Mouse (Mus musculus) frontal cortex, postnatal 10 days (tissue): ENCODE results near the gene Spocd1.

ENCODE experiments used
- DNase-seq, 2 experiments: peaks; one replicate each; pipeline ENCODE4 v3.0.0; 2022; ENCODE audit warnings: low spot score in 2 of 2, mixed read lengths in 1 of 2

Gene Spocd1

GRCm38 (mm10) chr4:129918464-129918863 lies 10.6 kb upstream of the Spocd1 start:
- no peak for DNase-seq

GRCm38 (mm10) chr4:129918901-129919300 lies 10.1 kb upstream of the Spocd1 start:
- DNase-seq, result no peak

- no peak for DNase-seq
Observed at GRCm38 (mm10) chr4:129920542-129921313, 8.3 kb upstream of the Spocd1 start.

- no peak for DNase-seq
Observed at GRCm38 (mm10) chr4:129921314-129921587, 7.8 kb upstream of the Spocd1 start.

- no peak for DNase-seq
Observed at GRCm38 (mm10) chr4:129924143-129924542, 4.9 kb upstream of the Spocd1 start.

DNA sequence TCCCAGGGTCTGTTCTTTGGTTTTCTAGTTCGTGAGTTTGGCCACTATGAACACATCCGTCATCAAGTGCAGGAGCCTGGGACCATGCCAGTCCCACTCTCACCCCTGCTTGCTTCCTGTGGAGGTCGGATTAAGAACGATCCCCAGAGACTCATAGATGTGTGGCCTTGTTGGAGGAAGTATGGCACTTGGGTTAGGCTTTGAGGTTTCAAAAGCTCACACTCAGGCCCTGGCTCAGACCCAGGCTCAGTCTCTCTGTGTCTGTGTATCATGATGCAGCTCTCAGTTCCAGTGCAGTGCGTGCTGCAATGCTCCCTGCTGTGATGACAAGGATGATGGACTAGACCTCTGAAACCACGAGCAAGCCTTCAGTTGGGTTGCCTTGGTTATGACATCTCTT lies 4.4 kb upstream of the Spocd1 start:
- DNase-seq, result no peak

GRCm38 (mm10) chr4:129926544-129926943 lies 2.5 kb upstream of the Spocd1 start:
- DNase-seq, result no peak

- no peak for DNase-seq
Observed at GRCm38 (mm10) chr4:129927091-129927490, 2.0 kb upstream of the Spocd1 start.

GRCm38 (mm10) chr4:129928124-129928751 lies 811 bp upstream of the Spocd1 start:
- DNase-seq, result peak; percentile 29 to 68

GRCm38 (mm10) chr4:129933696-129934095 lies 4.6 kb downstream of the Spocd1 start:
- no peak for DNase-seq

DNA sequence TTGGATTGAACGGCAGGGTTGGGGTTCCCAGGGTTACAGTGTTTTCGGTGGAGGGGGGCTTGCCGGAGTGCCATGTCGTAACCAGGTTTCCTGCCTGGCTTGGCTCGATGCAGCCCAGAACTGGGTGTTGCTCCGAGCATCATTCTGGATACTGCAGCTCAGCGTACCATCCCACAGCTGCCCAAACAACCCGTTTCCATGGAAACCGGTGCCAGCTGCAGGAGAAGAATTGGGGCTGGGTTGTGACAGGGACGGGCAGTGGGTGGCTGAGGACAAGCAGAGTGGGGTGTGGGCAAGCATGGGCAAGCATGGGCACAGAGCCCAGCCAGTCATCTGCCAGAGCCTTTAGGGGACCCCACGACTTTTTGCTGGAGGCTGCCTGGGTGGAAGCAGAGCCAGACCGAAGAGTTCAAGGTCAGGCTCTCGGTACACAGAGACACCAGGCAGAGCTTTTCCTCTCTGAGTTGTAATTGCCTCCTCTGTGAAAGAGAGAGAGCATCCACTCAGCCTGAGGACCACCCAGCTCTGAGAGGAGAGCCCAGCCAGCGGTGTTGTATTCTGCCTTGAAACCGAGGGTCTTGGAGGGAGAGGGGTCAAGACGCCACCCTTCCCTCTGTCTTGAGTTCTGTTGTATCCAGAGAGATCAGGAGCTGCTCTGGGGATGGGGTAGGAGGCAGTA lies 5.3 kb downstream of the Spocd1 start:
- DNase-seq, result peak; percentile 55 to 73

DNA sequence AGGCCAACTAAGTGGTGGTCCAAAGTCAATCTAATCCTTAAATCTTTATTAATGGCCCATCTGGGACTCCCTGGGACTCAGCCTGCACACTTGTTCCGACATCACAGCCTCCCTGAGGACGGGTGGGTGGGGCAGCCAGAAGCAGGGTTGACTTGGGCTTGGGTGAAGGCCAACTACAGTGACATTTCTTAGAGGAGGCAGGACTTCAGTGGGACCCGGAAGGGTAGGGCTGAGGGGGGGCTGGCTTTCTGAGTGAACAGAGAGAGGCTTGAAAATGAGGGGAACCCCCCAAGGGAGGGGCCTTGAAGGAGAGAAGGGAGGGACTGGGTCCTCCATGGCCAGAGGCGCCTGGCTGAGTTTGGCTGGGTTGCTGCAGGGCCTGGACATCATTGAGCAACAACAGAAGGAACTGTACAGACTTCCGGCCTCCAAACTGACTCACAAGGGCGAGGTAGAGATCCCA lies 22.3 kb downstream of the Spocd1 start:
- no peak for DNase-seq

- DNase-seq, result no peak
Observed at GRCm38 (mm10) chr4:129952241-129952810, 23.3 kb downstream of the Spocd1 start.

DNA sequence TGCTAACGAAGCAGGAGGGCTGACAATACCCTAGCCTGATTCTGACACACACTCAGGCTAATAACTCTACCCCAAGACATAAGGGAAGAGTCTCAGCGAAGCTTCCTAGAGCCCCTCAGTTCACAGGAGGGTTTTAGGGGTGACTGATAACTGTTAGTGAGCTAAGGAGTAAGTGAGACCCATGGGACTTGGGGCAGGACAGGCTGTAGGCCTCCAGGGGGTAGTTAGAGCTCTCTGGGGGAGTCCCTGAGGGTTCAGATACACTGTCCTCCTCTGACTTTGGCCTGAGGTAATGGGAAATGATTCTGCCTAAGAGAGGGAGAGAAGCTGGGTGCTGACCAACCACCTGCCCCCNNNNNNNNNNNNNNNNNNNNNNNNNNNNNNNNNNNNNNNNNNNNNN lies 25.5 kb downstream of the Spocd1 start:
- DNase-seq, result no peak

- DNase-seq, result peak; percentile 82 to 85
Observed at GRCm38 (mm10) chr4:129960180-129960944, 31.3 kb downstream of the Spocd1 start.

- DNase-seq, result no peak
Observed at GRCm38 (mm10) chr4:129965294-129965693, 36.2 kb downstream of the Spocd1 start.

DNA sequence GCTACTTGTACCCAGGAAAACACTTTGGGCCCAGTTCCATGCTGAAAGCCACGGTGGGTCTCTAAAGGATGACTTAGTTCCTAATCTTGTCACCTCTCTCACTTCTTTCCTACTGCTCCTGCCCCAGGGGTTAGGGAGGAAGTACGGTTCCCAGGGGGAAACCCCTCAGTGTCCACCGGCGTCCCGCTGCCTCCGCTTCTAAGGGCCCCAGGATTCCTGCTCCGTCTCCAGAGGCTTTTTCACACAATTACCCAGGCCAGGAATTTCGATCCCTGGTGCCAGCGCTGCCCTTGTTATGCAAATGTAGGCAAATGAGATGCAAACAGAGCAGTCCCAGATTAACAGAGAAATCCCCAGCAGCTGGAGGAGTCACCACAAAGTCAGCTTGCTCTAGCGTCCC lies 37.2 kb downstream of the Spocd1 start:
- no peak for DNase-seq

- peak; percentile 73 to 75 for DNase-seq
Observed at GRCm38 (mm10) chr4:129967024-129968014, 38.3 kb downstream of the Spocd1 start.

- no peak for DNase-seq
Observed at GRCm38 (mm10) chr4:129970168-129970567, 41.1 kb downstream of the Spocd1 start.

GRCm38 (mm10) chr4:129970861-129971260 lies 41.8 kb downstream of the Spocd1 start:
- no peak for DNase-seq

DNA sequence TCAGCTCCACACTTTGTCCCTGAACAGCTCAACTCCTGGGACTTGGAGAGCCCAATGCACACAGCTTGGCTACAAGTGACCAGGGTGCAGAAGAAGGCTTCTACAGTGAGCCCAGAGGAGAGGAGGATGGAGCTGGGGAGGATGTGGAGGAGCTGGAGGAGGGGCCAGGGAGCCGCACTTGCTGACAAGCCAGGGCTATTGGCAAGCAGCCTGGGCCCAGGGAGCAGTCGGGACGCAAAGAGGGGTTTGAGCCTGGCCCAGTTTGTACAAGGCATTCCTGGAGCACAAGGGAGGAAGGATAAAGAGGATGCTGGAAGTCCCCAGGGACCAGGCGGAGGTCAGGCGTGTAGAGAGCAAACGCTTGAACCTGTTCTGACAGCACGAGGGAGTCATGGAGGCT lies 42.9 kb downstream of the Spocd1 start:
- no peak for DNase-seq
